Mouse (Mus musculus) small intestine, adult 2 months (tissue): ENCODE measurements at regions not wholly inside any gene's neighbourhood (a gene's known extent, or its start where the extent isn't known, plus 50 kb on each side); places are given as distances from the start of the nearest gene placed in this dataset.

Source experiments
- CTCF ChIP-seq: fragments of 200-500 bp; IDR thresholded peaks from 2 replicates; pipeline ENCODE4 v1.5.1; 2012; ENCODE audit warnings: low read depth, mild to moderate bottlenecking, control low read depth, inconsistent platforms, low read length, moderate library complexity, mixed read lengths; ENCODE audit not compliant: insufficient replicate concordance, insufficient read length; ENCODE audit errors: extremely low read depth
- POLR2A ChIP-seq: fragments of 200-500 bp; IDR thresholded peaks from 2 replicates; pipeline ENCODE4 v1.6.1; 2012; ENCODE audit warnings: low read depth, mild to moderate bottlenecking, control low read depth, inconsistent platforms, low read length, moderate library complexity

GRCm38 (mm10) chr2:124919762-124920255 lies 148.1 kb upstream of the Slc24a5 start:
- TF ChIP-seq CTCF (no peak), POLR2A (no peak)
